Comparison of ENCODE assay signal across 8 mouse cellular contexts in the genomic region with DNA sequence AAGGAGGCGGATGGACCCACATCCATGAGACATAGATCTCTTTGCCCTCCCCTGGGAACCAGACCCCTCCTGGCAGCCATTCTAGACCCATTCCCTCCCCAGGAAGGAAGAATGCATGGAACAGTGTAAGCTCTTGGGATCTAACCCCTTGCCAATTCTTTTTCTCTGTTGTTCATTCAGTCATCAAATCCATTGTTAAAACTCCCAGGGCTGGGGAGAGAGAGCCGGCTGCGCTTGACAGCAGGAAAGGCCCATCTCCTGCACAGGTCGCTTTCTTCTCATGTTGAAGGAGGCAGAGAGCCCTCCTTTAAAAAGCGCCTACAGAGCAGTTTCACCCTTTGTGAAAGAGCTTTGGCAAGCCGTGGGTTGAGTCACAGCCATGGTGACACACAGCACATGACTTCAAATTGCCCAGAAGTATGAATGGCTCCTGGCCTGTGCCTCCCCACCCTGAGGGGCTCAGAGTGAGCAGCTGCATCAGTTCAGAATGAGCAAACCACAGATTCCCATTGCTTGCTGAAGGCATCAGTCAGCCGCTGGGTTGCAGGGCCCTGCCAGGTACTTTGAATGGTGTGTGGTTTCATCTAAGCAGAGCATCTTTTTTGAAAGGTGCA. TPM values are rescaled to one million over a fixed set of nuclear protein-coding genes. Genes with fewer than 3 reads are reported as not detected.
DNase-seq lines count a peak whose midpoint lies in the region; ATAC-seq lines count a peak whose summit lies in the region.

No protein-coding gene starts in this region.

- H3K9me3 ChIP-seq in forebrain, embryonic 15.5 days = no peaks in the 10 kb centered on the region
- no peaks in the 10 kb centered on the region for H3K9me3 ChIP-seq in forebrain, embryonic 11.5 days (ENCODE audit: control insufficient read depth, low read length)
- H3K9me3 ChIP-seq in midbrain, embryonic 16.5 days (replicated peaks; ENCODE audit: control insufficient read depth, low read length, poor library complexity, severe bottlenecking) = no peaks in the 10 kb centered on the region
- no peaks in the 10 kb centered on the region for H3K9me3 ChIP-seq in midbrain, embryonic 13.5 days
- no peaks in the 10 kb centered on the region for H3K9me3 ChIP-seq in limb, embryonic 15.5 days

- H3K4me1 ChIP-seq in forebrain, embryonic 15.5 days = peaks cover 30% of the 10 kb centered on the region
- peaks cover 9% of the 10 kb centered on the region; the same call in 1 of the 2 replicates for H3K4me1 ChIP-seq in forebrain, embryonic 11.5 days (replicated peaks; ENCODE audit: control insufficient read depth, insufficient read depth, low read length)
- peaks cover 19% of the 10 kb centered on the region for H3K4me1 ChIP-seq in midbrain, embryonic 16.5 days (ENCODE audit: control insufficient read depth, insufficient read depth, low read length)
- peaks cover 49% of the 10 kb centered on the region for H3K4me1 ChIP-seq in midbrain, embryonic 13.5 days (replicated peaks)
- peaks cover 54% of the 10 kb centered on the region for H3K4me1 ChIP-seq in limb, embryonic 15.5 days

- no peak overlapping the region for H3K9ac ChIP-seq in forebrain, embryonic 15.5 days (replicated peaks)
- no peak overlapping the region for H3K9ac ChIP-seq in forebrain, embryonic 11.5 days (ENCODE audit: low read length)
- no peak overlapping the region for H3K9ac ChIP-seq in midbrain, embryonic 16.5 days (ENCODE audit: low read depth, low read length)
- no peak overlapping the region for H3K9ac ChIP-seq in midbrain, embryonic 13.5 days (replicated peaks)
- no peak overlapping the region for H3K9ac ChIP-seq in limb, embryonic 15.5 days

- H3K36me3 ChIP-seq in forebrain, embryonic 15.5 days = no peaks in the 10 kb centered on the region
- H3K36me3 ChIP-seq in forebrain, embryonic 11.5 days (ENCODE audit: control insufficient read depth, insufficient read depth, low read length) = no peaks in the 10 kb centered on the region
- no peaks in the 10 kb centered on the region for H3K36me3 ChIP-seq in midbrain, embryonic 16.5 days (ENCODE audit: control insufficient read depth, insufficient read depth, low read length)
- no peaks in the 10 kb centered on the region for H3K36me3 ChIP-seq in midbrain, embryonic 13.5 days
- H3K36me3 ChIP-seq in limb, embryonic 15.5 days = no peaks in the 10 kb centered on the region

- H3K27ac ChIP-seq in forebrain, embryonic 15.5 days (replicated peaks) = no peak overlapping the region
- H3K27ac ChIP-seq in forebrain, embryonic 11.5 days (ENCODE audit: low read depth, low read length) = no peak overlapping the region
- peak overlapping the region; percentile 13; the same call in 1 of the 2 replicates for H3K27ac ChIP-seq in midbrain, embryonic 16.5 days (ENCODE audit: low read length)
- H3K27ac ChIP-seq in midbrain, embryonic 13.5 days = no peak overlapping the region
- H3K27ac ChIP-seq in limb, embryonic 15.5 days = 0 out of 2 replicates have a peak overlapping the region, but pooled peaks have one; percentile 5

- no peaks in the 10 kb centered on the region for H3K27me3 ChIP-seq in forebrain, embryonic 15.5 days
- H3K27me3 ChIP-seq in forebrain, embryonic 11.5 days (ENCODE audit: control insufficient read depth, insufficient read depth, low read length) = no peaks in the 10 kb centered on the region
- no peaks in the 10 kb centered on the region for H3K27me3 ChIP-seq in midbrain, embryonic 16.5 days (ENCODE audit: control insufficient read depth, insufficient read depth, low read depth, low read length)
- H3K27me3 ChIP-seq in midbrain, embryonic 13.5 days = 0 out of 2 replicates have a peak, but pooled peaks cover 7% of the 10 kb centered on the region
- H3K27me3 ChIP-seq in limb, embryonic 15.5 days = no peaks in the 10 kb centered on the region

- peak; percentile 35; the same call in 1 of the 2 replicates for ATAC-seq in forebrain, embryonic 15.5 days (replicated peaks)
- no peak for ATAC-seq in forebrain, embryonic 11.5 days (replicated peaks; ENCODE audit: low FRiP score)
- no peak for ATAC-seq in midbrain, embryonic 16.5 days
- ATAC-seq in midbrain, embryonic 13.5 days = no peak
- ATAC-seq in limb, embryonic 15.5 days (ENCODE audit: insufficient number of reproducible peaks, low FRiP score, low TSS enrichment, low read depth) = no peak; the same call in 1 of the 2 replicates

- H3K4me2 ChIP-seq in forebrain, embryonic 15.5 days (replicated peaks) = no peak overlapping the region
- H3K4me2 ChIP-seq in forebrain, embryonic 11.5 days (ENCODE audit: low read depth, low read length, severe bottlenecking) = no peak overlapping the region
- no peak overlapping the region for H3K4me2 ChIP-seq in midbrain, embryonic 16.5 days (ENCODE audit: low read length)
- H3K4me2 ChIP-seq in midbrain, embryonic 13.5 days (replicated peaks) = no peak overlapping the region
- H3K4me2 ChIP-seq in limb, embryonic 15.5 days = no peak overlapping the region

- no peak overlapping the region for H3K4me3 ChIP-seq in forebrain, embryonic 15.5 days
- no peak overlapping the region for H3K4me3 ChIP-seq in forebrain, embryonic 11.5 days (ENCODE audit: low read depth, low read length)
- H3K4me3 ChIP-seq in midbrain, embryonic 16.5 days (ENCODE audit: low read depth, low read length) = no peak overlapping the region
- no peak overlapping the region for H3K4me3 ChIP-seq in midbrain, embryonic 13.5 days (replicated peaks)
- H3K4me3 ChIP-seq in limb, embryonic 15.5 days = no peak overlapping the region

- no peak for DNase-seq in forebrain, embryonic 11.5 days (ENCODE audit: low spot score)
- peak; percentile 56 to 57 for DNase-seq in cerebellum, postnatal 10 days
- peak; percentile 87 for DNase-seq in thymus, postnatal 25 days
- DNase-seq in spleen, adult 12 weeks (ENCODE audit: low spot score) = no peak

- WGBS in forebrain, embryonic 15.5 days = 43% methylated on average over 7 of the region's 7 CpGs
- WGBS in forebrain, embryonic 11.5 days = 58% methylated on average over 7 of the region's 7 CpGs
- WGBS in midbrain, embryonic 16.5 days = 40% methylated on average over 7 of the region's 7 CpGs
- WGBS in midbrain, embryonic 13.5 days = 44% methylated on average over 7 of the region's 7 CpGs
- 69% methylated on average over 7 of the region's 7 CpGs for WGBS in limb, embryonic 15.5 days

RNA-seq across cellular contexts. Expression of a gene that starts 26.3 kb away (rescaled TPM):
- polyA plus RNA-seq in forebrain, embryonic 15.5 days (2015; fragmentation: Nextera tagmentation; extraction: Ambion mirVana) = 56.2 and 59.4 TPM in 2 replicates
- polyA plus RNA-seq in forebrain, embryonic 11.5 days (2014; fragmentation: Nextera tagmentation; extraction: Ambion mirVana) = 40.8 and 41.2 TPM in 2 replicates
- polyA plus RNA-seq in midbrain, embryonic 16.5 days (2015; fragmentation: Nextera tagmentation; extraction: Ambion mirVana) = 55.2 and 64.3 TPM in 2 replicates
- 48.8 and 52.9 TPM in 2 replicates for polyA plus RNA-seq in midbrain, embryonic 13.5 days (2015; fragmentation: Nextera tagmentation; extraction: Ambion mirVana)
- 139 and 155 TPM in 2 replicates for polyA plus RNA-seq in limb, embryonic 15.5 days (2015; fragmentation: Nextera tagmentation; extraction: Ambion mirVana)

Comparison
In these comparisons a context has a peak if more than half of its experiments do, and no peak if none do; other contexts are left out.
1. H3K27ac ChIP-seq: peak in midbrain, embryonic 16.5 days (single experiment) and limb, embryonic 15.5 days (single experiment); none in forebrain, embryonic 15.5 days (single experiment), forebrain, embryonic 11.5 days (single experiment) and midbrain, embryonic 13.5 days (single experiment).
2. DNase-seq: peak in cerebellum, postnatal 10 days (2 of 2) and thymus, postnatal 25 days (single experiment); none in forebrain, embryonic 11.5 days (single experiment) and spleen, adult 12 weeks (single experiment).